Mouse (Mus musculus) liver, embryonic 16.5 days (tissue): ENCODE measurements at regions not wholly inside any gene's neighbourhood (a gene's known extent, or its start where the extent isn't known, plus 50 kb on each side); places are given as distances from the start of the nearest gene placed in this dataset.

ENCODE experiments used
- ATAC-seq: fragments of 200-750 bp; cut with Nextera tagmentation; 2 replicates; pipeline ENCODE4 v1.8.0; 2017; ENCODE audit warnings: low read depth, mild to moderate bottlenecking, moderate number of reproducible peaks, moderate library complexity
- H3K27ac ChIP-seq: fragments of 300-500 bp; sonication (generic); 2 replicates; pipeline ENCODE4 v1.5.1; 2014; ENCODE audit warnings: mild to moderate bottlenecking, low read length
- H3K27me3 ChIP-seq: fragments of 300-500 bp; sonication (generic); 2 replicates; pipeline ENCODE4 v1.6.1; 2014; ENCODE audit warnings: low read depth, low read length, mixed read lengths; ENCODE audit not compliant: control insufficient read depth, insufficient read depth
- H3K36me3 ChIP-seq: fragments of 300-500 bp; sonication (generic); 2 replicates; pipeline ENCODE4 v1.6.1; 2014; ENCODE audit warnings: mild to moderate bottlenecking; ENCODE audit not compliant: control insufficient read depth, insufficient read depth
- H3K4me1 ChIP-seq: fragments of 300-500 bp; sonication (generic); 2 replicates; pipeline ENCODE4 v1.6.1; 2014; ENCODE audit warnings: low read depth, low read length, mixed read lengths; ENCODE audit not compliant: control insufficient read depth
- H3K4me2 ChIP-seq: fragments of 300-500 bp; sonication (generic); 2 replicates; pipeline ENCODE4 v1.6.1; 2014; ENCODE audit warnings: low read depth, low read length, mixed read lengths
- H3K4me3 ChIP-seq: fragments of 300-500 bp; sonication (generic); 2 replicates; pipeline ENCODE4 v1.5.1; 2014; ENCODE audit warnings: low read depth, mild to moderate bottlenecking, low read length
- H3K9ac ChIP-seq: fragments of 300-500 bp; sonication (generic); 2 replicates; pipeline ENCODE4 v1.6.1; 2014; ENCODE audit warnings: low read depth, low read length
- H3K9me3 ChIP-seq: fragments of 300-500 bp; sonication (generic); replicated peaks from 2 replicates; pipeline ENCODE4 v1.6.1; 2016; ENCODE audit warnings: low read length; ENCODE audit not compliant: control insufficient read depth
- WGBS: fragments of 180-500 bp; shearing (Covaris S2); extraction: QIAGEN DNeasy Blood & Tissue Kit; methylation state at CpG from one replicate; pipeline ENCODE4 v1.1.7; 2014; ENCODE audit not compliant: insufficient replicate concordance; 5-methylcytosine and 5-hydroxymethylcytosine counted together

- Histone ChIP-seq H3K36me3 (no peaks in the 10 kb centered on the region), H3K4me1 (no peaks in the 10 kb centered on the region), H3K27ac (no peak overlapping the region), H3K4me2 (no peak overlapping the region), H3K9me3 (no peaks in the 10 kb centered on the region), H3K9ac (no peak overlapping the region), H3K27me3 (no peaks in the 10 kb centered on the region), H3K4me3 (no peak overlapping the region)
- no peak for ATAC-seq
- 51% methylated on average over 5 of the region's 5 CpGs for WGBS
These were observed 550.1 kb upstream of the Klf4 start for GRCm38 (mm10) chr4:56082411-56082810.

GRCm38 (mm10) chr4:56080960-56081359 is 548.7 kb upstream of the Klf4 start:
- Histone ChIP-seq H3K27ac (no peak overlapping the region), H3K9me3 (no peaks in the 10 kb centered on the region), H3K4me2 (no peak overlapping the region), H3K27me3 (no peaks in the 10 kb centered on the region), H3K4me1 (no peaks in the 10 kb centered on the region), H3K4me3 (no peak overlapping the region), H3K36me3 (no peaks in the 10 kb centered on the region), H3K9ac (no peak overlapping the region)
- 45% methylated on average over 3 of the region's 3 CpGs for WGBS
- no peak for ATAC-seq

GRCm38 (mm10) chr4:56070664-56071334 is 538.5 kb upstream of the Klf4 start:
- H3K9ac ChIP-seq, result no peak overlapping the region
- no peak overlapping the region for H3K4me3 ChIP-seq
- H3K27me3 ChIP-seq, result no peaks in the 10 kb centered on the region
- no peak overlapping the region for H3K27ac ChIP-seq
- no peaks in the 10 kb centered on the region for H3K9me3 ChIP-seq
- WGBS, result 45% methylated on average over 6 of the region's 6 CpGs
- H3K4me2 ChIP-seq, result no peak overlapping the region
- H3K36me3 ChIP-seq, result no peaks in the 10 kb centered on the region
- no peaks in the 10 kb centered on the region for H3K4me1 ChIP-seq
- no peak for ATAC-seq

- Histone ChIP-seq H3K4me3 (no peak overlapping the region), H3K27ac (no peak overlapping the region), H3K4me1 (no peaks in the 10 kb centered on the region), H3K4me2 (no peak overlapping the region), H3K9me3 (no peaks in the 10 kb centered on the region), H3K27me3 (no peaks in the 10 kb centered on the region), H3K9ac (no peak overlapping the region), H3K36me3 (no peaks in the 10 kb centered on the region)
- ATAC-seq, result no peak
- 65% methylated on average over 4 of the region's 4 CpGs for WGBS
These were observed 536.6 kb upstream of the Klf4 start for GRCm38 (mm10) chr4:56068859-56069258.

DNA sequence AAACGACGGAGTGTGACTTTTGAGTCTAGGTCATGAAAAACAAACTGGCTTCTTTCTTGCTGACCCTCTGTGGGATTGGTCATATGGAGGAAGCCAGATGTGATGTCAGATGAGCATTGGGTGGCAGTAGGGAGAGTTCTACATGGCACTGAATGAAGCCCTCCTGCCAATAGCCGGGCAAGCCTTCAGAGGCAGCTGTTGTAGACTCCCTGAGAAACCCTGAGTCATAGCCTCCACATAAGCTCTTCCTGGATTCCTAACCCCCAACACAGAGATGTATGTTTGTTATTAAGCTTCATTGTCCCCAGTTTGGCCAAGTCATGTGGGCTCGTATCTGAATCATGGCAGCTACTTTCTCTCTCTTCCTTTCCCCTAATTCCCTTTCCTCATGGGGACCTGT is 532.4 kb upstream of the Klf4 start:
- Histone ChIP-seq H3K4me1 (no peaks in the 10 kb centered on the region), H3K4me2 (no peak overlapping the region), H3K27ac (no peak overlapping the region), H3K9ac (no peak overlapping the region), H3K4me3 (no peak overlapping the region), H3K9me3 (no peaks in the 10 kb centered on the region), H3K27me3 (no peaks in the 10 kb centered on the region), H3K36me3 (no peaks in the 10 kb centered on the region)
- no peak for ATAC-seq
- 66% methylated on average over 4 of the region's 4 CpGs for WGBS

GRCm38 (mm10) chr4:56051792-56052380 is 519.6 kb upstream of the Klf4 start:
- H3K9ac ChIP-seq, result no peak overlapping the region
- no peak overlapping the region for H3K4me3 ChIP-seq
- 39% methylated on average over 6 of the region's 6 CpGs for WGBS
- no peak overlapping the region for H3K4me2 ChIP-seq
- H3K9me3 ChIP-seq, result no peaks in the 10 kb centered on the region
- H3K27me3 ChIP-seq, result no peaks in the 10 kb centered on the region
- no peak overlapping the region for H3K27ac ChIP-seq
- H3K36me3 ChIP-seq, result no peaks in the 10 kb centered on the region
- no peaks in the 10 kb centered on the region for H3K4me1 ChIP-seq
- no peak for ATAC-seq

- Histone ChIP-seq H3K4me3 (no peak overlapping the region), H3K9me3 (no peaks in the 10 kb centered on the region), H3K9ac (no peak overlapping the region), H3K36me3 (no peaks in the 10 kb centered on the region), H3K27ac (no peak overlapping the region), H3K4me1 (no peaks in the 10 kb centered on the region), H3K27me3 (no peaks in the 10 kb centered on the region), H3K4me2 (no peak overlapping the region)
- 60% methylated on average over 4 of the region's 4 CpGs for WGBS
- no peak for ATAC-seq
These were observed 507.1 kb upstream of the Klf4 start for GRCm38 (mm10) chr4:56039327-56039726.

DNA sequence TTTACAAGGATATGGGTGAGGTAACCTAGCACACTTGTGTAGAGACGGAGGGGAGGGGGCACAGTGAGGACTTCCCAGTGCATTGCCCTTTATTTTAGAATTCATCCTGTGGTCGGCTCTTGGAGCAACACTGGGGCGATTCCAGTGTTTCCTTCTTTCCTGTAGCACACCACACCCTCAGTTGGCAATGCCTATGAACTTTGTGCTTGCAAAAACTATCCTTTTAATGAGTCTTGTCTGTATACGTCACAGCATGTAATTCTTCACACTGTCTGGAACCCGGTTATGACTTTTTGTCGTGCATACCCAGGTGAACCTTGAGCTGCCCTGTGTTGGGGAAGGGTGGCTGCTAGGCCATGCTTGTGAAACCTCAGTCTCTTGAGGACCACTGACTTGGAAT is 504.1 kb upstream of the Klf4 start:
- Histone ChIP-seq H3K9me3 (no peaks in the 10 kb centered on the region), H3K36me3 (no peaks in the 10 kb centered on the region), H3K4me1 (no peaks in the 10 kb centered on the region), H3K9ac (no peak overlapping the region), H3K27me3 (no peaks in the 10 kb centered on the region), H3K27ac (no peak overlapping the region), H3K4me2 (no peak overlapping the region), H3K4me3 (no peak overlapping the region)
- 55% methylated on average over 6 of the region's 6 CpGs for WGBS
- ATAC-seq, result no peak

GRCm38 (mm10) chr4:56035543-56035942 is 503.3 kb upstream of the Klf4 start:
- 49% methylated on average over 5 of the region's 5 CpGs for WGBS
- Histone ChIP-seq H3K9ac (no peak overlapping the region), H3K4me3 (no peak overlapping the region), H3K27me3 (no peaks in the 10 kb centered on the region), H3K36me3 (no peaks in the 10 kb centered on the region), H3K27ac (no peak overlapping the region), H3K4me1 (no peaks in the 10 kb centered on the region), H3K4me2 (no peak overlapping the region), H3K9me3 (no peaks in the 10 kb centered on the region)
- no peak for ATAC-seq
